Mouse (Mus musculus) neural tube, embryonic 13.5 days (tissue): ENCODE measurements around the gene B3gat1. TPM values are rescaled to one million over a fixed set of nuclear protein-coding genes. Genes with fewer than 3 reads are reported as not detected.

Experiments used
- ATAC-seq: fragments of 200-750 bp; cut with Nextera tagmentation; 2 replicates; pipeline ENCODE4 v1.8.0; 2017; ENCODE audit warnings: low read depth, mild to moderate bottlenecking, moderate TSS enrichment, moderate library complexity
- H3K27ac ChIP-seq: fragments of 300-500 bp; sonication (generic); replicated peaks from 2 replicates; pipeline ENCODE4 v1.5.1; 2015; ENCODE audit warnings: moderate library complexity, mild to moderate bottlenecking, inconsistent platforms
- H3K27me3 ChIP-seq: fragments of 300-500 bp; sonication (generic); 2 replicates; pipeline ENCODE4 v1.6.1; 2015; ENCODE audit warnings: mild to moderate bottlenecking, inconsistent platforms
- H3K36me3 ChIP-seq: fragments of 300-500 bp; sonication (generic); 2 replicates; pipeline ENCODE4 v1.6.1; 2015; ENCODE audit warnings: mild to moderate bottlenecking, inconsistent platforms
- H3K4me1 ChIP-seq: fragments of 300-500 bp; sonication (generic); replicated peaks from 2 replicates; pipeline ENCODE4 v1.6.1; 2015; ENCODE audit warnings: inconsistent platforms
- H3K4me2 ChIP-seq: fragments of 300-500 bp; sonication (generic); 2 replicates; pipeline ENCODE4 v1.6.1; 2015; ENCODE audit warnings: inconsistent platforms, mild to moderate bottlenecking, moderate library complexity
- H3K4me3 ChIP-seq: fragments of 300-500 bp; sonication (generic); 2 replicates; pipeline ENCODE4 v1.5.1; 2015; ENCODE audit warnings: mild to moderate bottlenecking, inconsistent platforms
- H3K9ac ChIP-seq: fragments of 300-500 bp; sonication (generic); 2 replicates; pipeline ENCODE4 v1.6.1; 2015; ENCODE audit warnings: moderate library complexity, mild to moderate bottlenecking, inconsistent platforms
- H3K9me3 ChIP-seq: fragments of 300-500 bp; sonication (generic); 2 replicates; pipeline ENCODE4 v1.6.1; 2016; ENCODE audit warnings: inconsistent platforms
- WGBS: fragments of 180-500 bp; shearing (Covaris S2); methylation state at CpG from one replicate; pipeline ENCODE4 v1.1.7; 2015; 5-methylcytosine and 5-hydroxymethylcytosine counted together
- polyA plus RNA-seq: library from polyadenylated mRNA; unstranded; fragments of >200 nt; fragmentation: Nextera tagmentation; extraction: Ambion mirVana; gene quantifications from 2 replicates; pipeline ENCODE4 v1.2.1, GENCODE M21; 2015

B3gat1 gene
- polyA plus RNA-seq, 1 experiment from 2014 or later: 31.6 TPM

- H3K4me1 ChIP-seq: no peaks in the 10 kb centered on the region
- WGBS: 87% methylated on average over 7 of the region's 7 CpGs
- no peaks in the 10 kb centered on the region for H3K36me3 ChIP-seq
- ATAC-seq: no peak
- no peak overlapping the region for H3K4me3 ChIP-seq
- no peak overlapping the region for H3K4me2 ChIP-seq
- H3K27me3 ChIP-seq: no peaks in the 10 kb centered on the region
- H3K27ac ChIP-seq: no peak overlapping the region
- H3K9me3 ChIP-seq: no peaks in the 10 kb centered on the region
- H3K9ac ChIP-seq: no peak overlapping the region
Observed at GRCm38 (mm10) chr9:26778421-26778820, 44.9 kb downstream of the B3gat1 start.

- Histone ChIP-seq H3K36me3 (no peaks in the 10 kb centered on the region), H3K4me3 (no peak overlapping the region), H3K4me1 (no peaks in the 10 kb centered on the region), H3K9me3 (no peaks in the 10 kb centered on the region), H3K9ac (no peak overlapping the region), H3K4me2 (no peak overlapping the region), H3K27ac (no peak overlapping the region), H3K27me3 (no peaks in the 10 kb centered on the region)
- ATAC-seq: peak; percentile 67
- WGBS: 66% methylated on average over 7 of the region's 7 CpGs
Observed at GRCm38 (mm10) chr9:26783414-26783975, 50.0 kb downstream of the B3gat1 start.

DNA sequence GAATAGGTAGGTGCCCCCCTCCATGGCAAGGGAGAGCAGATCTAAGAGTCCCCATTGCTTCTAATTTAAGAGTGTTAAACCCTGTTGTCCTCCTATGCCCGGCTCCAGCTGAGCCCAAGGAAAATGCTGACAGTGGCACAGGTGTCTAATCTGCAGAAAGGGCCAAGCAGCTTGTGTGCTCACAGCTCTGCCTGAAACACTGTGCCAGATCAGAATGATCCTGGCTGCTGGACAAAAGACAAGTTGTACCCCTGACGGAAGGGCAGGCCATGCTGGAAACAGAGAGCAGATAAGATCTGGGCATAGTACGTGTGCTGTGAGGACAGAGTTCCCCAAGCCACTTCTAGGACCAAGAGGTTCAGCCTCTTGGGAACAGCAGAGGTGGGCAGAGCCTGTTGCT is 59.3 kb downstream of the B3gat1 start:
- Histone ChIP-seq H3K36me3 (no peaks in the 10 kb centered on the region), H3K4me1 (no peaks in the 10 kb centered on the region), H3K4me3 (no peak overlapping the region), H3K27ac (no peak overlapping the region), H3K4me2 (no peak overlapping the region), H3K9me3 (no peaks in the 10 kb centered on the region), H3K9ac (no peak overlapping the region), H3K27me3 (no peaks in the 10 kb centered on the region)
- no peak for ATAC-seq
- 89% methylated on average over 3 of the region's 3 CpGs for WGBS

- no peaks in the 10 kb centered on the region for H3K4me1 ChIP-seq
- WGBS: 90% methylated on average over 3 of the region's 3 CpGs
Observed at GRCm38 (mm10) chr9:26798205-26798604, 64.7 kb downstream of the B3gat1 start.

GRCm38 (mm10) chr9:26798731-26799130 is 65.2 kb downstream of the B3gat1 start:
- H3K27ac ChIP-seq: no peak overlapping the region
- no peak for ATAC-seq
- no peak overlapping the region for H3K4me2 ChIP-seq
- no peak overlapping the region for H3K9ac ChIP-seq
- 85% methylated on average over 1 of the region's 1 CpGs for WGBS
- H3K36me3 ChIP-seq: no peaks in the 10 kb centered on the region
- H3K4me1 ChIP-seq: no peaks in the 10 kb centered on the region
- H3K9me3 ChIP-seq: no peaks in the 10 kb centered on the region
- H3K27me3 ChIP-seq: no peaks in the 10 kb centered on the region
- H3K4me3 ChIP-seq: no peak overlapping the region

More at GRCm38 (mm10) chr9:26798205-26798604, 64.7 kb downstream of the B3gat1 start:
- H3K4me2 ChIP-seq: no peak overlapping the region
- H3K27ac ChIP-seq: no peak overlapping the region
- no peaks in the 10 kb centered on the region for H3K36me3 ChIP-seq
- H3K9ac ChIP-seq: no peak overlapping the region
- H3K27me3 ChIP-seq: no peaks in the 10 kb centered on the region
- no peak overlapping the region for H3K4me3 ChIP-seq
- no peak for ATAC-seq
- no peaks in the 10 kb centered on the region for H3K9me3 ChIP-seq

GRCm38 (mm10) chr9:26800357-26800756 is 66.8 kb downstream of the B3gat1 start:
- Histone ChIP-seq H3K9ac (no peak overlapping the region), H3K27me3 (no peaks in the 10 kb centered on the region), H3K9me3 (no peaks in the 10 kb centered on the region), H3K27ac (no peak overlapping the region), H3K4me3 (no peak overlapping the region), H3K4me1 (no peaks in the 10 kb centered on the region), H3K4me2 (no peak overlapping the region), H3K36me3 (no peaks in the 10 kb centered on the region)
- WGBS: 93% methylated on average over 2 of the region's 2 CpGs
- no peak for ATAC-seq

DNA sequence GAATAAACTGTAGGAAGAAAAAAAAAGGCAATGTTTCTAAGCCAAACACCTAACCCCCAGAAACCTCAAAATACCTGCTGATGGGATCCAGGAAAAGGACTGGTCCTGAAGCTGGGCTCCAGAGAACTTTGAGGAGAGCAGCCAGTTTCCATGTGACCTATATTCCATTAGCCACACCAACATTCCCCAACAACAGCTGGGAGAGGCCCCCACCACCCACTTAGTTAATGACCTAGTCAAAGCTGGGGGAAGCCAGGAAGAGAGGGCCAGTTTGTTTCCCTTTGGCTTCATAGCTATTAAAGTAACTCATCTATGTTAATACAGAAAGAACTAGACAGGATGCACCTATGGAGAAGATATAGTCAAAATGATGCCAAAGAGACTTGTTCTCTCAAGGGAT is 70.8 kb downstream of the B3gat1 start:
- Histone ChIP-seq H3K4me3 (no peak overlapping the region), H3K9ac (no peak overlapping the region), H3K4me2 (no peak overlapping the region), H3K9me3 (no peaks in the 10 kb centered on the region), H3K27ac (no peak overlapping the region), H3K4me1 (peaks cover 11% of the 10 kb centered on the region), H3K27me3 (no peaks in the 10 kb centered on the region), H3K36me3 (no peaks in the 10 kb centered on the region)
- ATAC-seq: no peak

- under 1% methylated on average over 33 of the region's 33 CpGs for WGBS
- peaks cover 11% of the 10 kb centered on the region for H3K4me1 ChIP-seq
- peak within 1 kb of the TSS; percentile 65 for H3K9ac ChIP-seq
- ATAC-seq: peak; percentile 100
- H3K36me3 ChIP-seq: no peaks in the 10 kb centered on the region
- no peaks in the 10 kb centered on the region for H3K27me3 ChIP-seq
- peak within 1 kb of the TSS; percentile 53 for H3K4me3 ChIP-seq
- peak within 1 kb of the TSS; percentile 87 for H3K4me2 ChIP-seq
- peak within 1 kb of the TSS; percentile 42; the same call in 1 of the 2 replicates for H3K27ac ChIP-seq
- no peaks in the 10 kb centered on the region for H3K9me3 ChIP-seq
Observed at GRCm38 (mm10) chr9:26805935-26806666, 72.6 kb downstream of the B3gat1 start, which contains the start of gene Glb1l2. Gene Glb1l2 (minus strand): TSS chr9:26806468.

DNA sequence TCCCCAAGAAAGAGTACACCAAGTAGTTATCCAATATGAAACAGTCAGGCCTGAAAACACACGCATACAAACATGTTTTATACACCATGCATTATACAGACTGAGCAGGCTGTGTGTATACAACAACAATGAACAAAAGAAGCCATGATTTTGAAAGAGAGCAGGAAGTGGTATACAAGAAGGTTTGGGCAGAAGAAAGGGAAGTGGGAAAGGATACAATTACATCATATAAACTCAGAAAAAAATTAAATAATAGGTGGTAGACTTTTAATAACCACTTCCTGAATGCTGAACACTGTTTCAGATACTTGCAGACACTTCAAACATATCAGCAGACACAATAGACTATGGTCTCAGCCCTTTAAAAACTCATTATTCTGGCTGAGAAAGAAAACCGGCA is 75.2 kb downstream of the B3gat1 start:
- Histone ChIP-seq H3K4me3 (no peak overlapping the region), H3K27ac (no peak overlapping the region), H3K4me2 (no peak overlapping the region), H3K4me1 (peaks cover 11% of the 10 kb centered on the region), H3K36me3 (no peaks in the 10 kb centered on the region), H3K27me3 (no peaks in the 10 kb centered on the region), H3K9ac (no peak overlapping the region), H3K9me3 (no peaks in the 10 kb centered on the region)
- no peak for ATAC-seq
- 89% methylated on average over 2 of the region's 2 CpGs for WGBS

Other genes with a start within 250 kb of the B3gat1 start
- gene Glb1l2, start 72.7 kb downstream of the B3gat1 start, polyA plus RNA-seq: 1.7 and 1.8 TPM in 2 replicates
- not detected in 2 replicates for gene Glb1l3, start 127.2 kb downstream of the B3gat1 start, polyA plus RNA-seq
- not detected in 2 replicates for gene Gm1110, start 189.4 kb downstream of the B3gat1 start, polyA plus RNA-seq